Mouse (Mus musculus): ENCODE measurements around the gene Rprm. TPM values are rescaled to one million over a fixed set of nuclear protein-coding genes. Genes with fewer than 3 reads are reported as not detected.

Gene Rprm
- polyA plus RNA-seq, 1 experiment from 2014 or later: 12.4 TPM

DNA sequence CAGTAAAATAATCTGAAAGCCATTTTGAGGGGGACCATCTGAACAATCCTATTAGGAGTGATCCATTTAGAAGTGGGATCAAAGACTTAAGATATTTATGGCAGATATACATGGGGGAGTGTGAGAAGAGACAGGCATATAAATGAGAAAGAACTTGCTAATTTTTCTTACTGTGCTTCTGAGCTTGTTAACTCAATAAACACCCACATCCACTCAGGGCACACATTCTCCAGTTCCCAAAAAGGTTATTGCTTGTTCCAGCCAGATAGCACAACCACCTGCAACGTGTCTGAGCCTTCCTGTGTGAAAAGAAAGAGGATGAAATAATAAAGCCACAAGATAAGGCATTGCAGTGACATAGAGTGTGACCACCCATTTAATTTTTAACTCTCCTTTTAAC lies 22.9 kb downstream of the Rprm start:
- Histone ChIP-seq H3K27me3 (ENCODE audit: low read depth, poor library complexity, severe bottlenecking) (no peaks in the 10 kb centered on the region), H3K4me3 (no peak overlapping the region), H3K27ac (no peak overlapping the region), H3K9me3 (replicated peaks) (no peaks in the 10 kb centered on the region), H3K4me1 (no peaks in the 10 kb centered on the region), H3K36me3 (no peaks in the 10 kb centered on the region)
- WGBS: 43% methylated on average over 1 of the region's 1 CpGs
- no peak for DNase-seq (ENCODE audit: low spot score)

DNA sequence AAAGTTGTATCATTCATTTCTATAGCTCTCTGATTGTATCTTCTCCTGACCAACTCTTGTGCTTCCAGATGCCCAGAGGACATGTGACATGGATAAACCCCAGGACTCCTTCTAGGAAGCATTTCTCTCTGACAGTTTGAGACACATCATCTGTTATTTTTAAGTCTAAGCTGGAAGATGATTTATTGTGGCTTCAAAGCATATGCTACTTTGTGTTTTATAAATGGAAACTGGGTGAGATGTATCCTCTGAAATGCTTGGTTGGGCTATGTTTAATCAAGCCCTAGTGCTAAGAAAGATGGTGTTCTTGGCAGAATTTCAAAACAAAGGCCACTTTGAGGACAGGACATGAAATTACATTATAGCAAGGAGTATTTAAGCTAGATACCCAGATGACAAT lies 24.3 kb downstream of the Rprm start:
- no peaks in the 10 kb centered on the region for H3K27me3 ChIP-seq (ENCODE audit: low read depth, poor library complexity, severe bottlenecking)
- H3K9me3 ChIP-seq (replicated peaks): no peaks in the 10 kb centered on the region
- H3K4me3 ChIP-seq: no peak overlapping the region
- H3K4me1 ChIP-seq: no peaks in the 10 kb centered on the region
- no peak overlapping the region for H3K27ac ChIP-seq
- DNase-seq (ENCODE audit: low spot score): no peak
- no peaks in the 10 kb centered on the region for H3K36me3 ChIP-seq

Data from limb, embryonic 10.5 days (tissue).